Mouse (Mus musculus) heart, adult 2 months (tissue): ENCODE results near the gene Mxi1. TPM values are rescaled to one million over a fixed set of nuclear protein-coding genes. Genes with fewer than 3 reads are reported as not detected.

Source experiments
- DNase-seq, 2 experiments: peaks; one replicate each; pipeline ENCODE4 v3.0.0; 2021
- H3K27ac ChIP-seq: fragments of 200-600 bp; 2 replicates; pipeline ENCODE4 v1.8.1; 2022
- H3K27me3 ChIP-seq: fragments of 200-500 bp; 2 replicates; pipeline ENCODE4 v1.6.1; 2012; ENCODE audit warnings: mild to moderate bottlenecking, low read length, inconsistent platforms, mixed read lengths; ENCODE audit not compliant: control insufficient read depth, insufficient read depth
- H3K36me3 ChIP-seq: fragments of 200-500 bp; 2 replicates; pipeline ENCODE4 v1.6.1; 2012; ENCODE audit warnings: low read length, inconsistent platforms; ENCODE audit not compliant: control insufficient read depth, insufficient read depth
- H3K4me1 ChIP-seq: fragments of 200-500 bp; 2 replicates; pipeline ENCODE4 v1.6.1; 2011; ENCODE audit warnings: low read length; ENCODE audit not compliant: control insufficient read depth, insufficient read depth
- H3K4me3 ChIP-seq: fragments of 200-600 bp; 2 replicates; pipeline ENCODE4 v1.8.1; 2022
- H3K79me2 ChIP-seq: fragments of 200-500 bp; replicated peaks from 2 replicates; pipeline ENCODE4 v1.6.1; 2012; ENCODE audit warnings: mild to moderate bottlenecking, inconsistent platforms, low read length, moderate library complexity, mixed read lengths; ENCODE audit not compliant: control insufficient read depth, insufficient read depth
- H3K9ac ChIP-seq: fragments of 200-500 bp; 2 replicates; pipeline ENCODE4 v1.6.1; 2012; ENCODE audit warnings: low read depth, mild to moderate bottlenecking, control low read depth, inconsistent platforms, low read length, mixed read lengths
- CTCF ChIP-seq: fragments of 200-600 bp; IDR thresholded peaks from 2 replicates; pipeline ENCODE4 v1.8.1; 2022; ENCODE audit warnings: antibody characterized with exemption, mild to moderate bottlenecking, moderate library complexity
- EP300 ChIP-seq: fragments of 200-500 bp; IDR thresholded peaks from 2 replicates; pipeline ENCODE4 v1.6.1; 2011; ENCODE audit warnings: low read depth, low read length, control low read depth; ENCODE audit not compliant: insufficient read depth
- POLR2A ChIP-seq: fragments of 200-500 bp; IDR thresholded peaks from 2 replicates; pipeline ENCODE4 v1.6.1; 2011; ENCODE audit warnings: mild to moderate bottlenecking, low read depth, low read length, control low read depth; ENCODE audit not compliant: insufficient read depth
- WGBS: fragments of 180-500 bp; shearing (Covaris S2); methylation state at CpG from one replicate; pipeline ENCODE4 v1.1.7; 2018; 5-methylcytosine and 5-hydroxymethylcytosine counted together
- intact Hi-C: fragments of 180-260 bp; cut with DNase I; formaldehyde crosslinking; loops from one replicate; pipeline ENCODE4 v1.15.1; 2025
- polyA plus RNA-seq: library from polyadenylated mRNA; depleted of rRNA; stranded (reverse); fragments of >200 nt; gene quantifications from 2 replicates; pipeline ENCODE4 v1.2.3, GENCODE M21; 2012
- total RNA-seq, 2 experiments: library from RNA; stranded (reverse); gene quantifications; 2 replicates each; pipeline ENCODE4 v1.2.3; 2021

Mxi1 gene
- total and polyA plus RNA-seq, 3 experiments: 20.9 to 49.6 (median 38.7) TPM

DNA sequence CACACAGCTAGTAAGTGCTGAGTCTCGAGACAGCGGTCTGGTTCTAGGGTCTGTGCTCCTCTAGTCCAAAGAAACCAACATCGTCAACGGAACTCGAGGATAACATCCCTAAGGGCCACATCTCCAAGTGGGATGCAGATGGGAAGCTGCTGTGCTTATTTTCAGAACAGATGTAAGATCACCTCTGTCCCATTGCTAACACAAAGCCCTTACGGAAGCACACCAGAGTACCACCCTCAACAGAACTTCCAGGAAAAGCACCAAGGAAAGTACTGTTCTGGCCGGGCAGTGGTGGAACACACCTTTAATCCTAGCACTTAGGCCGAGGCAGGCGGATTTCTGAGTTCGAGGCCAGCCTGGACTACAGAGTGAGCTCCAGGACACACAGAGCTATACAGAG is 68.1 kb downstream of the Mxi1 start:
- no peak overlapping the region for H3K27ac ChIP-seq
- intact Hi-C loops: loop anchor here (10.0 kb wide), 1 partner anchor 234 kb away; the partner anchor contains the start of gene Add3
- H3K9ac ChIP-seq: no peak overlapping the region
- no peaks in the 10 kb centered on the region; the same call in 1 of the 2 replicates for H3K4me1 ChIP-seq
- H3K36me3 ChIP-seq: peaks cover 12% of the 10 kb centered on the region
- 86% methylated on average over 10 of the region's 10 CpGs for WGBS
- no peaks in the 10 kb centered on the region for H3K79me2 ChIP-seq
- H3K4me3 ChIP-seq: no peak overlapping the region
- TF ChIP-seq EP300 (no peak), CTCF (no peak), POLR2A (no peak)
- no peaks in the 10 kb centered on the region for H3K27me3 ChIP-seq
- DNase-seq: no peak

DNA sequence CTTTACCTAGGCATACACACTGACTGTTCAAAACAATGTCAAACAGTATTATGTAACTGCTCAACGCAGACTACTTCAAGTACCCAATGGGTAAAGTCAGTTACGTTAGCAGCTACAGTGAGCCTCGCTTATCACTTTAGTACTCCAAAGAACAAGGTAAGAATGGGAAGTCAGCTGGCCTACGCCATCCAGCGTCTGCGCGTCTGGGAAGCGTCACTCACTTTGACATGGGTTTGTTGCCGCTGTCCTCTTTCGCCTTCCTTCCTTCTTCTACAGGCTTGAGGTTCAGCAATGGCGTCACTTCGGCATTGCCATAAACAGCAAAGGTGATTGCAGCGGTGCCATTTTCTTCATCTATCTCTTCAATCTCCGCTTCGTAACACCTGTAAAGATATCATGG is 73.0 kb downstream of the Mxi1 start:
- no peak for DNase-seq
- Histone ChIP-seq H3K9ac (no peak overlapping the region), H3K79me2 (no peaks in the 10 kb centered on the region), H3K4me1 (no peaks in the 10 kb centered on the region; the same call in none of the 2 replicates), H3K36me3 (peaks cover 34% of the 10 kb centered on the region), H3K27ac (no peak overlapping the region), H3K27me3 (no peaks in the 10 kb centered on the region), H3K4me3 (no peak overlapping the region)
- intact Hi-C loops: no loop called here
- WGBS: 74% methylated on average over 15 of the region's 15 CpGs
- TF ChIP-seq CTCF (no peak), POLR2A (no peak), EP300 (no peak)

DNA sequence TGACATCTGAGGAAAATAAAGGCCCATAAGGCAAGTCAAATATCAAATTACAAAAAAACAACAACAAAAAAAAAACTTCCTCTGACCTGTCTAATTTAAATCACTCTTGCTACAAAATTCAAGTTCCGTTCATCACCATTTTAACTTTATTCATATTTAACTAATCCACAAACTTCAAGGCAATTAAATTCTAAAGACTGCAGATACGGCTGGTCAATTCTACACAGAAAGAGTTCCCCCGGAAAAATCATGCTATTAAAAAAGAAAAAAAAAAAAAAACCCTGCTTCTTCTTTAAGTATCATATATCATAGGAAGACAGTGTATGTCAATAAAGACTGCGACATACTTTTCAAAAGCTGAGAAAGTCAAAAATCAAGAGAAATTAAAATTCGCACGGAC is 79.1 kb downstream of the Mxi1 start:
- H3K27ac ChIP-seq: peak overlapping the region; percentile 93
- H3K27me3 ChIP-seq: no peaks in the 10 kb centered on the region
- H3K36me3 ChIP-seq: peaks cover 31% of the 10 kb centered on the region
- peaks cover 5% of the 10 kb centered on the region for H3K79me2 ChIP-seq
- WGBS: 14% methylated on average over 6 of the region's 6 CpGs
- peak overlapping the region; percentile 100 for H3K9ac ChIP-seq
- peaks cover 2% of the 10 kb centered on the region for H3K4me1 ChIP-seq
- intact Hi-C loops: no loop called here
- DNase-seq: no peak
- TF ChIP-seq EP300 (no peak), POLR2A (no peak), CTCF (no peak)
- H3K4me3 ChIP-seq: peak overlapping the region; percentile 96

DNA sequence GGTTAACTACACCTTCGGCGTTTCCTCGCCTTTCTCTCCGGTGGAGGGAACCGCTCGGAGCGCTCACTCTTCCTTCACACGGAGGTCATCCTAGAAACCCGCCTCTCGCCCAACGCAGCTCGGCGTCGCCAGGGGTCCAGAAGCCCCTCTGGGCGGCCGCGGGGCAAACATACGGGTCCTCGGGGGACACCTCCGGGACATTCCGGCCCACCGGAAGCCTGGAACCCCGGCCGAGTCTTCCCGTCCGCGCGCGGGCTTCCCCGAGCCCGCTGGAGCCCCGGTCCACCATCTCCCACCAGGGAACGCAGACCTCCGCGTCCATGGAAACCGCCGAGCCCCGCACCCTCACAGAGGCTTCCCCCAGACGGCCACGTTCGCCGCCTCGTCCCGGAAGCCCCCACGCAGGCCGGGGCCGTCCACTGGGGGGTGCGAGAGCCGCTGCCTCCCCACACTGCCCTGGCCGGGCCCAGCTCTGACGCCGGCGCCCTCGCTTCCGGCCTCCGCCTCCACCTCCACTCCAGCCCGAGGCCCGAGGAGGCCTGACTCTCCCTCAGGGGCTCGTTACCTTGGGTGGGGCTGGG is 79.6 kb downstream of the Mxi1 start:
- peak overlapping the region; percentile 100 for H3K9ac ChIP-seq
- H3K36me3 ChIP-seq: peaks cover 31% of the 10 kb centered on the region
- WGBS: under 1% methylated on average over 59 of the region's 59 CpGs
- peak overlapping the region; percentile 96 for H3K4me3 ChIP-seq
- peaks cover 5% of the 10 kb centered on the region for H3K79me2 ChIP-seq
- DNase-seq: no peak
- peaks cover 2% of the 10 kb centered on the region for H3K4me1 ChIP-seq
- intact Hi-C loops: loop anchor here (1.0 to 10.0 kb wide), 2 partner anchors 79 to 555 kb away; partner anchors contain the start of genes Bbip1 and Shoc2
- TF ChIP-seq EP300: no peak
- TF ChIP-seq CTCF: peak; percentile 31
- no peak for TF ChIP-seq POLR2A
- H3K27ac ChIP-seq: peak overlapping the region; percentile 93
- H3K27me3 ChIP-seq: no peaks in the 10 kb centered on the region

DNA sequence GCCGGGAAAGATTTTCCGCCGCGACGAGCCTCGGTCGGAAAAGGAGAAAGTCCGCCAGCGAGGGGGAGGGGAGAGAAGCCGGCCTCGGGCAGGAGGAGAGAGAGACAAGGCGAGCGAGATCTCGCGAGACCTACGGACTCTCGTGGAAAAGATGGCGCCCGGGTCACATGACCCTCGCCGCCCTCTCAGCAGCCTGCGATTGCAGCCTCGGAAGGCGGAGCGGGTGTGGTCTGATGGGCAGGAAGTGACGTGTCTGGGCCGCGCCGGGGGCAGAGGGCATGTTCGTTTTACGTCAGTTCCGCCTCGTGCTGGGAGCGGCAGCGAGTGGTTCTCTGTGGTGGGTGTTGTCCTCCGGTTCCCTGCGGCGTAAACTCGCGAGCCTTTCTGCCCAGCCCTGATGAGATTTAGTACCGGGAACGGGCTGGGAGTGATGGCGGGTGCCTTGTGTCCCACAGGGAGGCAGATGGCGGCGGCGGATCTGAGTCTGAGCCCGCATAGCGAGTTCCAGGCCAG is 80.2 kb downstream of the Mxi1 start, which contains the start of gene Smndc1:
Smndc1 (minus strand) TSS at position 84 of the 513 bp plus-strand sequence.
- under 1% methylated on average over 48 of the region's 48 CpGs for WGBS
- Histone ChIP-seq H3K27me3 (no peaks in the 10 kb centered on the region), H3K27ac (peak within 1 kb of the TSS; percentile 93), H3K4me1 (peaks cover 2% of the 10 kb centered on the region), H3K79me2 (peaks cover 5% of the 10 kb centered on the region), H3K4me3 (peak within 1 kb of the TSS; percentile 96), H3K36me3 (peaks cover 31% of the 10 kb centered on the region), H3K9ac (peak within 1 kb of the TSS; percentile 100)
- DNase-seq: peak; percentile 98 to 100
- intact Hi-C loops: loop anchor here (1.0 to 10.0 kb wide), 2 partner anchors 79 to 554 kb away; partner anchors contain the start of genes Bbip1 and Shoc2
- TF ChIP-seq EP300: peak; percentile 78; the same call in 1 of the 2 replicates
- peak; percentile 92 for TF ChIP-seq POLR2A
- TF ChIP-seq CTCF: no peak

DNA sequence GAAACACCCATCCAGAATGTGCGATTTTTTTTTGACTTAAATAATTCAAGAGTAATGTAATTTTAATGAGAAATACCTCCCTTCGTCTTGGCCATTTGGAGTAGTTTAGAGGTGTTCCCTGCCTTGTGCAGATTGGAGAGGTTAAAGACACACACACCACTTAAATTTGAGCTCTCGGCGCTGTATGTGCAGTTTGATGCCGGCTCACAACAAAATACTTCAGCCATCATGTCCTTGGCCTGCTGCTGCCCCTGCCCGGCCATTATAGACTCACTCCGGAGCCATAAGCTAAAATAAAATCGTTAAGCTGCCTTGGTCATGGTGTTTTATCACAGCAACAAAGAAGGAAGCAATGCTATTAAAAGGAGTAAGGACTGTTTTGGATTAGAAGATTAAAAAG is 81.1 kb downstream of the Mxi1 start:
- Histone ChIP-seq H3K27ac (peak overlapping the region; percentile 93; the same call in 1 of the 2 replicates), H3K4me1 (peaks cover 2% of the 10 kb centered on the region), H3K27me3 (no peaks in the 10 kb centered on the region), H3K4me3 (peak overlapping the region; percentile 96), H3K36me3 (peaks cover 24% of the 10 kb centered on the region), H3K79me2 (peaks cover 5% of the 10 kb centered on the region), H3K9ac (no peak overlapping the region)
- intact Hi-C loops: loop anchor here (10.0 kb wide), 1 partner anchor 553 kb away; the partner anchor contains the start of genes Bbip1 and Shoc2
- TF ChIP-seq POLR2A: no peak
- no peak for DNase-seq
- WGBS: 41% methylated on average over 8 of the region's 8 CpGs
